Mouse (Mus musculus): Measurements from ENCODE around the gene Fndc7. TPM values are rescaled to one million over a fixed set of nuclear protein-coding genes. Genes with fewer than 3 reads are reported as not detected.
A peak's percentile ranks its signal among the peaks of the same experiment; 100 is the strongest.

Gene Fndc7
- polyA plus RNA-seq, 1 experiment from 2014 or later = 0.08 TPM

- no peaks in the 10 kb centered on the region for H3K4me1 ChIP-seq (ENCODE audit: control insufficient read depth, insufficient read depth, low read length)
- no peak overlapping the region for H3K9ac ChIP-seq (ENCODE audit: low read depth, low read length)
- H3K27me3 ChIP-seq (ENCODE audit: control insufficient read depth, insufficient read depth, low read depth, low read length) = no peaks in the 10 kb centered on the region
- H3K9me3 ChIP-seq (replicated peaks; ENCODE audit: control insufficient read depth, low read length, poor library complexity, severe bottlenecking) = no peaks in the 10 kb centered on the region
- ATAC-seq = no peak
- H3K4me2 ChIP-seq (ENCODE audit: low read length) = no peak overlapping the region
- 52% methylated on average over 3 of the region's 3 CpGs for WGBS
- H3K36me3 ChIP-seq (ENCODE audit: control insufficient read depth, insufficient read depth, low read length) = no peaks in the 10 kb centered on the region
- no peak overlapping the region for H3K4me3 ChIP-seq (ENCODE audit: low read depth, low read length)
- H3K27ac ChIP-seq (ENCODE audit: low read length) = no peak overlapping the region
Observed at GRCm38 (mm10) chr3:108917986-108918385, 28.2 kb upstream of the Fndc7 start.

- H3K9me3 ChIP-seq (replicated peaks; ENCODE audit: control insufficient read depth, low read length, poor library complexity, severe bottlenecking) = no peaks in the 10 kb centered on the region
- H3K27ac ChIP-seq (ENCODE audit: low read length) = no peak overlapping the region
- no peak for ATAC-seq
- no peak overlapping the region for H3K4me2 ChIP-seq (ENCODE audit: low read length)
- WGBS = 36% methylated on average over 4 of the region's 4 CpGs
- no peaks in the 10 kb centered on the region for H3K27me3 ChIP-seq (ENCODE audit: control insufficient read depth, insufficient read depth, low read depth, low read length)
- H3K36me3 ChIP-seq (ENCODE audit: control insufficient read depth, insufficient read depth, low read length) = no peaks in the 10 kb centered on the region
- no peak overlapping the region for H3K4me3 ChIP-seq (ENCODE audit: low read depth, low read length)
- no peak overlapping the region for H3K9ac ChIP-seq (ENCODE audit: low read depth, low read length)
- H3K4me1 ChIP-seq (ENCODE audit: control insufficient read depth, insufficient read depth, low read length) = peaks cover 4% of the 10 kb centered on the region; the same call in 1 of the 2 replicates
Observed at GRCm38 (mm10) chr3:108916857-108917256, 27.0 kb upstream of the Fndc7 start.

GRCm38 (mm10) chr3:108915999-108916398, 26.2 kb upstream of the Fndc7 start:
- Histone ChIP-seq H3K4me1 (ENCODE audit: control insufficient read depth, insufficient read depth, low read length) (peaks cover 4% of the 10 kb centered on the region; the same call in 1 of the 2 replicates), H3K36me3 (ENCODE audit: control insufficient read depth, insufficient read depth, low read length) (no peaks in the 10 kb centered on the region), H3K4me2 (ENCODE audit: low read length) (no peak overlapping the region), H3K9me3 (replicated peaks; ENCODE audit: control insufficient read depth, low read length, poor library complexity, severe bottlenecking) (no peaks in the 10 kb centered on the region), H3K27ac (ENCODE audit: low read length) (no peak overlapping the region), H3K4me3 (ENCODE audit: low read depth, low read length) (no peak overlapping the region), H3K9ac (ENCODE audit: low read depth, low read length) (no peak overlapping the region), H3K27me3 (ENCODE audit: control insufficient read depth, insufficient read depth, low read depth, low read length) (no peaks in the 10 kb centered on the region)
- 98% methylated on average over 1 of the region's 1 CpGs for WGBS
- no peak for ATAC-seq

GRCm38 (mm10) chr3:108911548-108912413, 22.0 kb upstream of the Fndc7 start, which contains the start of gene Prpf38b:
Gene Prpf38b (minus strand): TSS chr3:108911727.
- ATAC-seq = peak; percentile 100
- H3K27ac ChIP-seq (ENCODE audit: low read length) = peak within 1 kb of the TSS; percentile 97
- H3K4me3 ChIP-seq (ENCODE audit: low read depth, low read length) = peak within 1 kb of the TSS; percentile 99
- H3K4me1 ChIP-seq (ENCODE audit: control insufficient read depth, insufficient read depth, low read length) = peaks cover 21% of the 10 kb centered on the region
- H3K27me3 ChIP-seq (ENCODE audit: control insufficient read depth, insufficient read depth, low read depth, low read length) = no peaks in the 10 kb centered on the region
- H3K36me3 ChIP-seq (ENCODE audit: control insufficient read depth, insufficient read depth, low read length) = no peaks in the 10 kb centered on the region
- peak within 1 kb of the TSS; percentile 87 for H3K4me2 ChIP-seq (ENCODE audit: low read length)
- H3K9me3 ChIP-seq (replicated peaks; ENCODE audit: control insufficient read depth, low read length, poor library complexity, severe bottlenecking) = no peaks in the 10 kb centered on the region
- peak within 1 kb of the TSS; percentile 90 for H3K9ac ChIP-seq (ENCODE audit: low read depth, low read length)
- WGBS = under 1% methylated on average over 53 of the region's 53 CpGs

- ATAC-seq = peak; percentile 91
- WGBS = under 1% methylated on average over 43 of the region's 44 CpGs
- Histone ChIP-seq H3K27me3 (ENCODE audit: control insufficient read depth, insufficient read depth, low read depth, low read length) (no peaks in the 10 kb centered on the region), H3K27ac (ENCODE audit: low read length) (peak overlapping the region; percentile 97), H3K4me1 (ENCODE audit: control insufficient read depth, insufficient read depth, low read length) (peaks cover 21% of the 10 kb centered on the region), H3K9me3 (replicated peaks; ENCODE audit: control insufficient read depth, low read length, poor library complexity, severe bottlenecking) (no peaks in the 10 kb centered on the region), H3K4me3 (ENCODE audit: low read depth, low read length) (peak overlapping the region; percentile 99), H3K9ac (ENCODE audit: low read depth, low read length) (peak overlapping the region; percentile 90), H3K36me3 (ENCODE audit: control insufficient read depth, insufficient read depth, low read length) (no peaks in the 10 kb centered on the region), H3K4me2 (ENCODE audit: low read length) (peak overlapping the region; percentile 87)
Observed at GRCm38 (mm10) chr3:108911081-108911547, 21.3 kb upstream of the Fndc7 start.

- Histone ChIP-seq H3K27me3 (ENCODE audit: control insufficient read depth, insufficient read depth, low read depth, low read length) (no peaks in the 10 kb centered on the region), H3K4me2 (ENCODE audit: low read length) (peak overlapping the region; percentile 87), H3K4me3 (ENCODE audit: low read depth, low read length) (peak overlapping the region; percentile 99), H3K36me3 (ENCODE audit: control insufficient read depth, insufficient read depth, low read length) (peaks cover 3% of the 10 kb centered on the region; the same call in 1 of the 2 replicates), H3K27ac (ENCODE audit: low read length) (peak overlapping the region; percentile 97), H3K9ac (ENCODE audit: low read depth, low read length) (peak overlapping the region; percentile 90), H3K9me3 (replicated peaks; ENCODE audit: control insufficient read depth, low read length, poor library complexity, severe bottlenecking) (no peaks in the 10 kb centered on the region), H3K4me1 (ENCODE audit: control insufficient read depth, insufficient read depth, low read length) (peaks cover 21% of the 10 kb centered on the region)
- WGBS = under 1% methylated on average over 31 of the region's 32 CpGs
- ATAC-seq = no peak
Observed at GRCm38 (mm10) chr3:108910303-108911080, 20.7 kb upstream of the Fndc7 start.

- Histone ChIP-seq H3K4me1 (ENCODE audit: control insufficient read depth, insufficient read depth, low read length) (no peaks in the 10 kb centered on the region), H3K27ac (ENCODE audit: low read length) (no peak overlapping the region), H3K9ac (ENCODE audit: low read depth, low read length) (no peak overlapping the region), H3K27me3 (ENCODE audit: control insufficient read depth, insufficient read depth, low read depth, low read length) (no peaks in the 10 kb centered on the region), H3K4me3 (ENCODE audit: low read depth, low read length) (no peak overlapping the region), H3K36me3 (ENCODE audit: control insufficient read depth, insufficient read depth, low read length) (peaks cover 26% of the 10 kb centered on the region), H3K9me3 (replicated peaks; ENCODE audit: control insufficient read depth, low read length, poor library complexity, severe bottlenecking) (no peaks in the 10 kb centered on the region), H3K4me2 (ENCODE audit: low read length) (no peak overlapping the region)
- no peak for ATAC-seq
- WGBS = 96% methylated on average over 6 of the region's 6 CpGs
Observed at GRCm38 (mm10) chr3:108902934-108903333, 13.1 kb upstream of the Fndc7 start.

GRCm38 (mm10) chr3:108902038-108902437, 12.2 kb upstream of the Fndc7 start:
- Histone ChIP-seq H3K36me3 (ENCODE audit: control insufficient read depth, insufficient read depth, low read length) (peaks cover 26% of the 10 kb centered on the region), H3K9me3 (replicated peaks; ENCODE audit: control insufficient read depth, low read length, poor library complexity, severe bottlenecking) (no peaks in the 10 kb centered on the region), H3K27me3 (ENCODE audit: control insufficient read depth, insufficient read depth, low read depth, low read length) (no peaks in the 10 kb centered on the region), H3K27ac (ENCODE audit: low read length) (no peak overlapping the region), H3K4me1 (ENCODE audit: control insufficient read depth, insufficient read depth, low read length) (no peaks in the 10 kb centered on the region), H3K9ac (ENCODE audit: low read depth, low read length) (no peak overlapping the region), H3K4me2 (ENCODE audit: low read length) (no peak overlapping the region), H3K4me3 (ENCODE audit: low read depth, low read length) (no peak overlapping the region)
- 61% methylated on average over 2 of the region's 2 CpGs for WGBS
- 0 out of 2 replicates have a peak, but pooled peaks have one; percentile 48 for ATAC-seq

Data from midbrain, embryonic 16.5 days (tissue).